ENCODE assay signal across 26 mouse cellular contexts in the genomic region with DNA sequence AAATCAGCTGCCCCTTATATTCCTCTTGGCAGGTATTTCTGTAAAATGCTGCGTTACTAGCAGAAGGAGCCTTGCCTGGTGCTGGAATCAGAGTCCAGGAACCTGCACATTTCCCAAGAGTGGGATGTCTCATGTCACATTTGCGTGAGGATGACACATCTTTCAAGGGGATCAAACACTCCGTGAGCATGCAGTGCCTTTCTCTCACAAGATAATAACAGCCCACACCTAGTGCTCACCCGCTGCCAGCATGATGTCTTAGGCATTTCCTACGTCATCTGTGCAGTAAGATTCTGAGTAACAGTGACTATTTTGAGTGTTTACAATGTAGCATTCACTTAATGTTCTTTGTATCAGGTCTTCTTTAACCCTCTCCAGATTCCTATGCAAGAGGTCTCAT. TPM values are rescaled to one million over a fixed set of nuclear protein-coding genes. Genes with fewer than 3 reads are reported as not detected.
"Had no signal": no experiment of that assay in that cellular context is flagged by ENCODE, and none has a peak within 500 bp of the region (broad histone marks: within the 10 kb centered on the region; RNA-seq: fewer than 3 reads in every experiment).

No protein-coding gene starts in this region.

- H3K27me3 ChIP-seq: limb, embryonic 15.5 days; midbrain, embryonic 13.5 days; neural tube, embryonic 13.5 days; stomach, embryonic 15.5 days had no signal

- H3K9ac ChIP-seq: limb, embryonic 15.5 days; liver, embryonic 14.5 days; liver, postnatal 0 days; lung, embryonic 14.5 days; midbrain, embryonic 13.5 days; neural tube, embryonic 13.5 days; stomach, embryonic 15.5 days had no signal

- H3K9me3 ChIP-seq: limb, embryonic 15.5 days; megakaryocyte, embryonic 14.5 days; midbrain, embryonic 10.5 days; midbrain, embryonic 13.5 days; neural tube, embryonic 13.5 days; stomach, embryonic 15.5 days had no signal

- H3K4me2 ChIP-seq: liver, embryonic 11.5 days; midbrain, embryonic 13.5 days; neural tube, embryonic 13.5 days; stomach, embryonic 15.5 days had no signal

- H3K36me3 ChIP-seq: limb, embryonic 15.5 days; midbrain, embryonic 10.5 days; midbrain, embryonic 13.5 days; neural tube, embryonic 13.5 days; stomach, embryonic 15.5 days had no signal

- DNase-seq: kidney, adult 2 months; kidney, postnatal 25 days; layer of hippocampus, adult 9-11 months; liver, postnatal 0 days; lung, embryonic 14.5 days; lung, postnatal 10 days; lung, postnatal 36 days; retina, postnatal 1 day; spleen, adult 18-20 months; thymus, postnatal 25 days had no signal

- H3K27ac ChIP-seq: kidney, postnatal 0 days; liver, embryonic 14.5 days; midbrain, embryonic 10.5 days; midbrain, embryonic 13.5 days; neural tube, embryonic 13.5 days; stomach, embryonic 15.5 days had no signal

- ATAC-seq: intestine, postnatal 0 days; liver, postnatal 0 days; midbrain, embryonic 13.5 days; midbrain, embryonic 16.5 days had no signal

- H3K4me1 ChIP-seq: midbrain, embryonic 13.5 days; neural tube, embryonic 13.5 days; stomach, embryonic 15.5 days had no signal

- H3K4me3 ChIP-seq: layer of hippocampus, adult 2 months; megakaryocyte, embryonic 14.5 days; midbrain, embryonic 10.5 days; midbrain, embryonic 13.5 days; myocyte; neural tube, embryonic 13.5 days; stomach, embryonic 15.5 days had no signal

RNA-seq across cellular contexts. Expression of a gene that starts 22.5 kb away (rescaled TPM):
- total RNA-seq: monocyte, adult 5-6 weeks; neutrophil, adult 5-6 weeks had no signal
- polyA plus RNA-seq: kidney, adult 2 months; large intestine, adult 2 months; midbrain, embryonic 13.5 days; myocyte had no signal
